Mouse (Mus musculus) T-helper 1 cell (primary cell): ENCODE data around the gene Tssk1.

Source experiments
- in situ Hi-C: fragments of 300-600 bp; cut with MboI, MseI; formaldehyde crosslinking; loops from one replicate; pipeline ENCODE4 v1.15.1; 2025; ENCODE audit warnings: high pct_unique_total_duplicates

Tssk1 gene

DNA sequence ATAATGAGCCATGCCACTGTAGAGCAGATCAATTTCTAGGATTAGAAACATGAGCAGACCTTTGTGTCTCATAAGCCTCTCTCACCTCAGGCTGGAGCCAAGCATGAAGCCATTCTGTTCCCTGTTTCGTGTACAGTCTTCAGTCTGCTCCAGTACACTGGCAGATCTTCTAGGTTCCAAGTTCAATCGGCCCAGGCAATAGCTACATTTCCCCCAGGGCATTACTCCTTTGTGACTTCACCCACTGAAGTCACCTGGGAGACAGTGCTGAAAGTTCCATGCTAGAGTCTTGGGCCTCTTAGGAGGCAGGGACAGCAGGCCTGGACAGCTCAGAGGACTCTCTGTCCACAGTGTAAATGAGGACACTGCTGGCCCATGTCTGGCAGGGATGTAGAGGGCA lies at the start of gene Tssk1:
Gene Tssk1, plus strand, starts transcription at position 301 of the 400 bp plus-strand sequence.
- in situ Hi-C loops, result loop anchor here (10.0 kb wide), 1 partner anchor 941 kb away; the partner anchor contains the start of genes 2510002D24Rik and Gm28539

DNA sequence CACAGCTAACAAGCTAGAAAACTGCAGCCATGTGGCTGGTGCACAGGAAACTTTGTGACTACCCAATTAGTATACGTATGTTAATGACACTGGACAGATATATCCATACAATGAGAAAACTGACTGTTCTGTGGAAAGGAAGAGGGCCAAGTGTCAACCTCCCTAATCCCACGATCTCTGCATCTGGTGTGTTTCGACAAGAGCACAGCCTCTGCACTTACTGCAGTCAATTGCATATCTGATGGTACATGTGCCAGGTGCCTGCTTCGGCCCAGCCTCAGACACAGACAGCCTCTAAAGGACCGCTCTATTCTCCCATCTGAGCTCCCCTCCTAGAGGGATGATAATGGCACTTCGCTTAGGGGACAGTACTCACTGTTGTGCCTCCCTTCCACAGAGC lies 45.6 kb upstream of the Tssk1 start:
- in situ Hi-C loops, result no loop called here

DNA sequence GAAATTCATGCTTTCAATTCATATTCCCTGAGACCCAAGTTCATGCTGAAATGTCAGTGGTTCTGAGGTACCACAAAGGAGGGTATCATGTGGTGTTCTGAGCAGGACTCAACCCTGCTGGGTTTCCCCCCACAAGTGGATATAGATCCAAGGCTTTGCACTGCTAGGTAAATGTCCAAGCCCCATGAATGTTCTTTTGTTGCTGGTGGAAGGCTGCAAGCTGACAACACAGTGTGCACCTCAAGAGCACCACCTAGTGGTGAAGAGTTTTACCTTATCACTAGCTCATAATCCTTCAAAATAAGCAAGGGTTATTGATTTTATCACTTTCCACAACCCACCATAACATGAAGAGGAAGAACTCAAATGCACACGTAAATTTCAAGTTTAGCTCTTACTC lies 45.1 kb upstream of the Tssk1 start:
- in situ Hi-C loops, result no loop called here

DNA sequence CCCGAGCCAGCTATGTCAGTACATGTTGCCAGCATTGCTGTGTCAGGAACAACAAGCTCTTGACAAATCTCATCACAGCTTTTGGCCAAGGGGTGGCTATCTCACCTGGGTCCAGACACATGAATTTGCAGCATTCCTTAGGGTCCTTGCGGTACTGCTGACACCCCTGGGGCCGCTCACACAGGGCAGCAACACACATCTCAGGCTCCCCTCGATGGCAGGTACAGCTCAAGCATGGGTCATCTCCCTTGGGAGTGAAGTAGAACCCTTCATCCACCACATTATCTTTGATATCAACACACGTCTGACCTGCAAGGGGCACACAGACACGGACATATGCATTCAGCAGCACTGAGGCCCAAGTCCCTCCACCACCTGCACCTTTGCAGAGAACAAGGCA lies 44.5 kb upstream of the Tssk1 start:
- in situ Hi-C loops, result no loop called here

DNA sequence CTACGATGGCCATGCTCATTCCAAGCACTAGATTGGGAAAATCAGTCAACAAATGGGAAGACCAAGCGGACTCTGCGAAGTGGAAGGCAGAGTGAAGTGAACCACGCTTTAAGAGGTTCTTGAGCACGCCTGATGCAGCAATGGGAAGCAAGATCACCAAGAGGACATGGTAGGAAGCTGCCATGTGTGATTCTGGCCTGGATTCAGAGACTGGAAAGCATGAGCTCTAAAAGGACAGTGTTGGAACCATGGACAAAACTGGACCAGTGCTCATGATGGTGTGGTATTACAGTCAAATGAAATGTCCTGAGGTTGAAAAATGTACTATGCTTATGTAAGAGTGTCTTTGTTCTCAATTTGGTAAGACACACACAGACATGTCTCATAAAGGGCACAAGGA lies 42.7 kb upstream of the Tssk1 start:
- in situ Hi-C loops, result no loop called here

DNA sequence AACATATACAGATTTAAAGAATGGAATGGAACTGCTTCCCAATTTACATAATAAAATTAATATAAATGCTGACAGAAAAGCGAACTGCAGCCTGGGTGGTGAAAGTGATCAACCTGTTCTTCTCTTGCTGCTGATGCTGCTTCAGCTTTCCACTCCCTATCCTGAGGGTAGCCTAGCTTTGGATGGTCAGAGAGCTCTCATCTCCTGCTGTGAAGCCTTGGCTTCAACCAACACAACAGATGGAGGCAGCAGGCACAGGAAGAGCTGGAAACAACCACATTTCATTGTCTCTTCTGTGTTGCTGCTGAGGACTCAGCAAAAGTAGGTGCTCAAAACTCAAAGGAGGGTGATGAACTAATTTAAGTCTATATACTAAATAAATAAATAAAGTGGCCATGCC lies 42.2 kb upstream of the Tssk1 start:
- in situ Hi-C loops, result no loop called here

DNA sequence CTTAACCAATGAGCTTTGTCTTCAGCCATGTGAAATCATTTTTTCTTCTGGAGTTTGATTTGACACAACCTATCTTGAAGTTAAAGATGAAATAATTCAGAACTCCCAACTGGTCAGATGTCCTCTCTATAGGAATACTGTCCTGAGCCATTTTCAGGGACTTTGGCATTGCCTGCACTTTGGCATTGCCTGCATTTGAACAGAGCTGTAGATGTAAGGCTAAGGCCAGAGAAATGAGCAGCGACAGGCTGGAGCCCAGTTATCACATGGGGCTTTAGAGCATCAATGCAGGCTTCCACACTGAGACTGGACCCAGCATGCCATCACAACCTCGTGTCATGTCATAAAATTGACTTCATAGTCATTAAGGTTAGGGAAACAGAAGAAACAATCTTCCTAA lies 40.8 kb upstream of the Tssk1 start:
- in situ Hi-C loops, result no loop called here

DNA sequence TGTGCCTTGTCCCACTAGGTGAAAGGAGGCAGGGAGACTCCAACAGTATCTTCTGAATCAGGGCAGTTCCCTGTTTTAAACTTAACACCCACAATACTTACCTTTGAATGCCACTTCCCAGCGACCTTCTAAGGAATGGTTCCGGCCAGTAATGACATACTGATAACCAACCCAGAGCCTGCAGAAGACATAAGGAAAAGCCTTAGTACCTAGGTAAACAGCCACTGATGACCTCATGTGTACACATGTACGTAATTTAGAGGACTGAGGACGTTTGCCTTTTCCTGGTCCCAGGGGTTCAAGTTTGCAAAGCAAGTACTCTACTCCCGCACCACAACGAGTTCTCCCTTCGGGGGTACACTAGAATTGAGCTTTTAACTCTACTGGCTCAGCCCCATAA lies 36.9 kb upstream of the Tssk1 start:
- in situ Hi-C loops, result no loop called here

DNA sequence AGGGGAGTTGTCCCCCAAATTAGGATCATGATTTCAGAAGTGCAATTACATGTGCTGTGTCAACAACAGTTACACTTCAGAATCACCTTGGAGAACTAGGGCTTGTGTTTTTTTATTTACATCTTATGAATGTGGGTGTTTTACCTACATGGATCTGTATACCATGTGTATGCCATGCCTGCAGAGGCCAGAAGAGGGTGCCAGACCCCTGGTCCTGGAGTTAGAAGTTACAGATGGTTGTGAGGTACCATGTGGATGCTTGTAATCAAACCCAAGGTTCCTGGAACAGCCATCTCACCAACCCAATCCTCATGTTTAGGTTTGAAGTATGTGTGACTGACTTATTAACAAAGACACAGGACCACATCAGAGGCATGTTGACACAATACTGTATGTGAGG lies 35.4 kb upstream of the Tssk1 start:
- in situ Hi-C loops, result no loop called here

DNA sequence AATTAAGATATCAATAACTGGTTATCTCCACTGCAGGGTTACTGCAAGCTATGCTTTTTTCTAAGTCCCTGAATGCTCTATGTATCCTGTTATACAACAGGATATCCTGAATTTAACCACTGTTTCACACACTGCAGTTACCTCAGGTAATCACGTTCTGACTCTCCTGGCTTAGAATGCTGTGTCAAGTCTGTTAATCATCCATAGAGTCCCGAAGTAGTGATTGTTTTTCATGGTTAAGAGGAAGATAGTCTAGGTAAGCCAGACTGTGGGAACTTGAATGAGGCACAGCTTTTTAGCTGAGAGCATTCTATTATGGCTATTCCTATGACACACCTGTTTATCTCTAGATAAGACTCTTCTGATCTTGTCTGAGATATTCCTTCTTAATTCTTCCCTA lies 28.7 kb upstream of the Tssk1 start:
- in situ Hi-C loops, result no loop called here

DNA sequence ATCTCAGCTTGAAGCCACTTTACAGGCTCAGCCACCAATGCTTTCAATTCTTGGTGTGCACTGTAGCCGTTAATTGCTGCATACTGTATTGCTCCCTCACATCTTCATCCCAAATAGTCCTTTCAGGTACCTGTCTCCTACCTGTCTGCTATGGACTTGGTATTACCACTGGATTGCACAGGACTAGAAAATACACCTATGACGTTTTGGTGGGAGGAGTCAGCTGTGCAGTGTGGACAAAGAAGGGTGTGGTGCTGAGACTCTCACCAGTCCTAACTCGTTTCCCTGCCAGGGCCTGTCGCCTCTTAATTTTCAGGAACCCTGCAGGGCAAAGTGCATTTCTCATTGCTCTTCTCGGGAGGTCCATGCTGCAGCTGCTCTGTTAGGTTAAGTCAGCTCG lies 28.3 kb upstream of the Tssk1 start:
- in situ Hi-C loops, result no loop called here

DNA sequence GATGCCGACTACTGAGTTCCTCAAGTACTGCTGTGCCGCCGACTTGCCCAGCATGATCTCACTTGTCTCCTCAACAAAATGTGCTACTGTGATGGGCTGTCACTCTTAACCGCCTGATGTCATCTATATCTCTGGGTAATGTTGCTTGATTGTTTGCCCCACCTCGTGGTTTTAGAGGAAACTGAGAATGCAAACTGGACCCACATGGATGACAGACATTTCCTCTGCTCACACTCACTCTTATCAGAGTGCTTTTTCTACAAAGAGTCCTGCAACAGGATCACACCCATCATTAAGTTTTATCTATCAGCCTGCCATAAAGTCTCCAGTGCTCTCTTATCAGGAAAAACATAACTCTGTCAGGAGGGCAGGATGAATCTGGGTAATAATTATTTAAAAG lies 22.8 kb upstream of the Tssk1 start:
- in situ Hi-C loops, result no loop called here

DNA sequence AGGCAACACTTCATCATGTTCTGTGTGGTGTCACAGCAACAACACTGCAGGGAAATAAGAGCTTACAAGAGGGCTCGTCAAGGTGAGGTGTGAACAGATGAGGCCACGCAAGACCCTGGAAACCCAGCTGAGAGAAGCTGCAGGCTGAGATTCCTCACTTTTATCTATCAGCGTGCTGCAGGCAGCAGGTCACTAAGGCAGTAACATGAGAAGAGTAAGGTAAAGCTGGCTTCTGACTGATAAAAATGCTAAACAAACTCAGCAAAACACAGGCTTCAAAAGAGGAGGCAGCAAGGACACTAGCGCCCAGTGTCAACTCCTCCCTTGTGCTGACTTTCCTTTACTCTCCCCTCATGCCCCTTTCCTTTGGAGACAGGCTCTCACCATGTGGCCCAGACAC lies 21.0 kb upstream of the Tssk1 start:
- in situ Hi-C loops, result no loop called here

DNA sequence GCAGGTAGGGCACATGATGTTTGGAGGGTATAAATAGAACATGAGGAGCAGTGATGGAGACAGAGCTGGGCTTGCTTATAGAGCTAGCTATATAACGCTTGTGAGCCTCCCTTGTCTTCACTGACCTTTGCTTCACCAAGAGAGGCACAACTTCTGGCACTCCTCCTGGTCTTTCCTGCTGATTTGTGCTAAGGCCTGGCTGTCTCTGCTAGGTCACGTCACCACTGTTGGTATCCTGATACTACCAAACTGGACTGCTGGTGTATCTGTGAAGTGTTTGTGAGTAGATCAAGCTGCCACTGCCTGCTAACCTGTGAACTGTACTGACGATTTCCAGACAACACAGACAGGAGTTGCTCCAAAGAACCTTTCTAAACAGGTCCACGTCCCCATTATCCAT lies 18.8 kb upstream of the Tssk1 start:
- in situ Hi-C loops, result no loop called here

DNA sequence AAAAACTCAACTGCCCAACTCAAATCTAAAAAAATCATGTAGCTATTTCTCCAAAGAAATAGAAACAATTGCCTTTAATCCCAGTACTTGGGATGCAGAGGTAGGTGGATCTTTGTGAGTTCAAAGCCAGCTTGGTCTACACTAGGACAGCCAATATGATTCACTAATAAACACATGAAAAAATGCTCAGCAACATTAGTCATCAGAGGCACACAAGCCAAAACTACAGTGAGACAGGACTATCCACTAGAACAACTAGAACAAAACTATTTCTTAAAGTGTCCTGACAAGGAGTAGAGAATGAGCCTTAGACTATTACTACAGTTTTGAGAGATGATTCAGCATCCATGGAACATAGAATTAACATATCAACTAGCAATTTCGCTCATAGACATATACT lies 17.9 kb upstream of the Tssk1 start:
- in situ Hi-C loops, result no loop called here

DNA sequence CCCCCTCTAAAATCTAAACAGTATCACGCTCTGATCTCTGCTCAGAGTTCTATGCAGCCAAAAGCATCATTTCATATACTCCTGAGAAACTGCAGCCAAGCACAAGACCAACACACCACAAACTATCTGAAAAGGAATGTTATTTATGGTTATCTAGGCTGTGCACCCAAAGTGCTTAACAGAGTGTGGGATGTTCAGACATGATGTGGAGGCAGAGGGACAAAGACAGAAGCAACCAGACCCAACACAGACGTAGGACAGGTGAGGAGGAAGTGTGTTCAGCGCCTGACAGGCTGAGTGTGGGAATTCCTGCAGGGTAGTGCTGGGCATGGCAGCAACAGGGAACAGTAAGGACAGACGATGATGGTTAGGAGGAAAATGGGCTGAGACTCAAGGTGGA lies 14.5 kb upstream of the Tssk1 start:
- in situ Hi-C loops, result no loop called here

DNA sequence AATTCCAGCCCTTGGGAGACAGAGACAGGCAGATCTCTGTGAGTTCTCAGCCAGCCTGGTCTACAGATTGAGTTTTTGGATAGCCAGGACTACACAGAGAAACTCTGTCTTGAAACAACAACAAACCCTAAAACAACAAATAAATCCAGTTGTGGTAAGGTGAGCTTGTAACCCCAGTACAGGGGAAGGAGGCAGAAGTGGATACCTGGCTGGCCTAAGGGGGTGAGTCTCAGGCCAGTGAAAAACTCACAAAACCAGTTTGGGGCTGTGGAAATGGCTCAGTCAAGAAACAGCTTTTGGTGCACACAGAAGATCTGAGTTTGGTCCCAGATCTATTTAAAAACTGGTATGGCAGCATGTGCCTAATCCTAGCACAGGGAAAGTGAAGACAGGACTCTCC lies 11.8 kb upstream of the Tssk1 start:
- in situ Hi-C loops, result no loop called here

DNA sequence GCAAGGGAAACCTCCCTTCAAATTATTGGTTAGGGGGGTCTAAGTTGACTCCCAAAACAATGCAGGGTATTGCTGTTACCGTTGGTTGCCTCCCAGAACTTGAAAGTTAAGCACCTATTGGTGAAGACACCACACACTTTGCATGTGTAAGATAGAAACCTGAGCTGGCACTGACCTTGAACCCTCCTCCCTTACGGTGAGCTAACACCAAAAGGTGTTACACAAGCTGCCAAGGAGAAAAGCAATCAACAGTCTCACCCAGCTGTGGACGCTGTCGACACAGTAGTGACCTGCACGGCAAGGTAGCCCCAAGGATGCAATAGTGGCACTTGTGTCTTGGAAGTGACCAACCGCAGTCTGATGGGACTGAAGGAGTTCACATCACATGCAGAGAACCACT lies 9.9 kb upstream of the Tssk1 start:
- in situ Hi-C loops, result no loop called here

DNA sequence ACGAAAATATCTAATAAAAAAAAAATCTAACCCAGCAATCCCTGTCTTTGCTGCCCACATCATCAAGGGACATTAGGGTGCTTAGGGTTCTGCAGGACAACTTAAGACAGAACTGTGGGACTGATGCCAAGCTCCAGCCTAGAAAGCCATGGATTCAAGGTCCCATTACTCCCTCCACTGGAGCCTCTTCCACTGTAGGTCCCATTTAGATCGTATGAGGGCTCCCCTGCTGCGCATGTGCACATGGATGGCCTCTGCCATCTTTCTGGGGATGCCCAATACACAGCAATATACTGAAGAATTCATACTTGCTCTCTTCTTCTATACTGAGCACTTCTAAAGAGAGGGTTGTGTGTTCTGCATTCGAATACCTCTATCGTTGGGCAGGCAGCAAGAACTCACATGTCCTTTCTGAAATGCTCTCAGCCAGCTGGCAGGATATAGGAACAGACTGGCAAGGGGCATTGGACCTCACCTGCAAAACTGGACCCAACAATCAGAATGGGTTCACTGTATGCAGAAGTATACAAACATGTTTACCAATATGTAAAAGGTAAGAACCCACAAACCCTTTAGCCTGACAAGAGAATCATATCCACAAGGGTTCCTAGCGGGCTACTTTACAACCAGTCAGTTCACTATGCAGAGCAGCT lies 4.2 kb upstream of the Tssk1 start:
- in situ Hi-C loops, result loop anchor here (10.0 kb wide), 1 partner anchor 945 kb away; the partner anchor contains the start of genes 2510002D24Rik and Gm28539

DNA sequence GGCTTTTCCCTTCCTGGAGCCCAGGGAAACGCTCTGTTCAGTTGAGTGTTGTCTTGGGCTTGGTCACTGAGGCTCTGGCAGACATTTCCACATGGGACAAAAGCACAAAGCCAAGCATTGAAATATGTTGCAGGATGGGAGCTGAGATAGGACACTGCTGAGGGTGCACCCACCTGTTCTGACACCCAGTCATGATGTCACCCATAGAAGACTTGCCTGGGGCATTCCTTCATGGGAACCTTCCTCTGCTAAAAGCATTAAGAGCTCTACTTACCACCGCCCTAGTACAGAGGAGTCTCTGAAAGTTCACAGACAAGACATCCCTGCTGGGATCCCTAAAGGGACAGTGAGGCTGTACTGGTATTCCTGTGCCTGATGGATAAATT lies 3.7 kb upstream of the Tssk1 start:
- in situ Hi-C loops, result loop anchor here (10.0 kb wide), 1 partner anchor 944 kb away; the partner anchor contains the start of genes 2510002D24Rik and Gm28539

DNA sequence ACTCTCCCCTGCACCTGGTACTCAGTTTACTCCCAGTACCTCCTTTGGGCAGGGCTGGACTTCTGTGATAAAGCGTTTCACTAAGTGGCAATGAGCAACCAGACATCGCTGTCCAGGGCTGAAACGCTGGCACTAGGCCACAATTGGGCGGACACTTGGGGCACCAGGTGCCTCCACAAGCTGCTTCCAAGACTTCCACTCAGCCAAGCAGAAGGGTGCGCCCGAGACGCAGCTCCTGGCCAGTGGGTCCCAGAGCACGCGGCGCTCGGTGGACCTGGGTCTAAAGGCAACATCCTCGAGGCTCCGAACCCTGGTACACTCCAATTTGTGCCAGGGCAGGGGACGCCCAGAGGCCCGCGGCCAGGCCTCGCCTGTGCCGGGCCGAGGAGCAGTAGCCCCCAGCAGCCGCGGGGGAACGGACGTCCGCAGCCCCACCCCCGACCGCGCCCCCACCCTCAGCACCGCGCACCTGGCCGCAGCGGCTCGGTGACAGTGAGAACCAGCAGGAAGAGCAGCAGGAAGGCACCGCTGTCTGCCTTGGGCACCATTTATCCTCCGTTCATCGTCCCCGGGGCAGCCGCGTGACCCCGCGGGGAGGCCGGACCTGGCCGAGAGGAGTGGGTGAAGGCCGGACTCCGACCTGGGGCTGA lies 3.0 kb upstream of the Tssk1 start:
- in situ Hi-C loops, result loop anchor here (10.0 kb wide), 1 partner anchor 944 kb away; the partner anchor contains the start of genes 2510002D24Rik and Gm28539

DNA sequence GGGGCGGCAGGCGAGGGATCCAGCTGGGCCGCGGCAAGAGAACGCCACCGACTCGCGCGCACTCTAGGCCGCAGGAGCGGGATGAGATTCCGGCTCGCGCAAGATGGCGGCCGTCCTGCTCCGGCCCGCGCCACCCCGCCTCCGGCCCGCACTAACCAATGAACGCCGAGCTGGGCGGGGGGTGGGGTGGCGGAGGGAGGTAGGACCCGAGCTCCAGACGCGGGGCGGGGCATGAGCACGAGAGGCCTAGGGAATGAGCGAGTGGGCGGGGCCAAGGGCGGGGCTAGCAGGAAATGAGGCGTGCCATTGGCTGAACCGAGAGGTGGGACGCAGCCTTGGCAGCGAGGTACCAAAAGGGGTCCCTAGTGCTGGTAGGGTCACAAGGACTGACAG lies 2.5 kb upstream of the Tssk1 start, which contains the start of gene Gm20518:
Gene Gm20518, minus strand, starts transcription at position 105 of the 393 bp plus-strand sequence.
- in situ Hi-C loops, result loop anchor here (10.0 kb wide), 1 partner anchor 943 kb away; the partner anchor contains the start of genes 2510002D24Rik and Gm28539

DNA sequence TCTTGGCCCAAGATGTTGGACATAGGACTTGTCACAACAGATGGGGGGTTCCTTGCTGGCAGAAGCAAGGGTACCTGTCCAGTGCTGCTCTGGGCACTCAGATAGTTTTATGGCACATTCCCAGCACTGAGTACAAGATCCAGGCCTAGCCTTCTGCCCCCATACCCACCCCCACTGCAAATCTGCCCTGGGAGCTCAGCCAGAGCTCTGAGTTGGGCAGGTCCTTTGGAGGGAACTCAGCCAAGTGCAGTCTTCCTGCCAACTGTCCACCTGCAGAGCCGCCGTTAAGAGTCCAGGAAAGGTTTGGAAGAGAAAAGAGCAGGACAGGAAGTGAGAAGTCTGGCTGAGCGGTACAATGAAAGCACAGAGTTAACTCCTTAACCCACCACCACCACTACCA lies 1.4 kb upstream of the Tssk1 start:
- in situ Hi-C loops, result loop anchor here (10.0 kb wide), 1 partner anchor 942 kb away; the partner anchor contains the start of genes 2510002D24Rik and Gm28539
